Mouse (Mus musculus) testis, adult 2 months (tissue): Measurements from ENCODE around the gene Coasy.

Experiments used
- CTCF ChIP-seq: fragments of 200-500 bp; IDR thresholded peaks from 2 replicates; pipeline ENCODE4 v1.5.1; 2012; ENCODE audit warnings: low read depth, mild to moderate bottlenecking, inconsistent platforms, low read length, moderate library complexity; ENCODE audit not compliant: control insufficient read depth, insufficient read depth, insufficient replicate concordance
- POLR2A ChIP-seq: fragments of 200-500 bp; IDR thresholded peaks from 2 replicates; pipeline ENCODE4 v1.6.1; 2012; ENCODE audit warnings: low read depth, mild to moderate bottlenecking, inconsistent platforms, low read length, moderate library complexity; ENCODE audit not compliant: control insufficient read depth

DNA sequence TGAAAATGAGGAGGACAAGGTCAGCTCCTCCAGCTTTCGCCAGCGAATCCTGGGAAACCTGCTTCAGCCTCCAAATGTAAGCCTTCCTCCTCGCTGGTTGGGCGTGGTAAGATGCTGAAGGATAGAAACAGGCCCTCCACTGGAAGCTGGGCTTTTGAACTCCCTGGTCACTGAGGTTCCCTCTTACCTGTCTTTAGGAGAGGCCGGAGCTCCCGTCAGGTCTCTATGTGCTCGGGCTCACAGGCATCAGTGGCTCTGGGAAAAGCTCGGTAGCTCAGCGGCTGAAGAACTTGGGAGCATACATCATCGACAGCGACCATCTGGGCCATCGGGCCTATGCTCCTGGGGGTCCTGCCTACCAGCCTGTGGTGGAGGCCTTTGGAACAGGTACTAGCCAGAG is 2.4 kb downstream of the Coasy start:
- TF ChIP-seq CTCF (no peak), POLR2A (no peak)
